Mouse (Mus musculus) liver, embryonic 14.5 days (tissue): ENCODE measurements around the gene Dock11. TPM values are rescaled to one million over a fixed set of nuclear protein-coding genes. Genes with fewer than 3 reads are reported as not detected.

Source experiments
- ATAC-seq: fragments of 200-750 bp; cut with Nextera tagmentation; 2 replicates; pipeline ENCODE4 v1.8.0; 2017; ENCODE audit warnings: moderate number of reproducible peaks, mild to moderate bottlenecking, moderate library complexity; ENCODE audit not compliant: insufficient read depth
- DNase-seq, 3 experiments: peaks; one replicate each; pipeline ENCODE4 v3.0.0-alpha.2; 2012 to 2013; ENCODE audit warnings: low read depth in 3 of 3, low spot score in 3 of 3
- H3K27ac ChIP-seq: fragments of 300-500 bp; sonication (generic); 2 replicates; pipeline ENCODE4 v1.5.1; 2014; ENCODE audit warnings: moderate library complexity, mild to moderate bottlenecking, control low read depth, inconsistent platforms
- H3K27me3 ChIP-seq: fragments of 300-500 bp; sonication (generic); 2 replicates; pipeline ENCODE4 v1.6.1; 2014; ENCODE audit warnings: mild to moderate bottlenecking, low read length, moderate library complexity; ENCODE audit not compliant: control insufficient read depth, insufficient read depth
- H3K36me3 ChIP-seq: fragments of 300-500 bp; sonication (generic); replicated peaks from 2 replicates; pipeline ENCODE4 v1.6.1; 2014; ENCODE audit warnings: low read depth; ENCODE audit not compliant: control insufficient read depth, insufficient read depth
- H3K4me1 ChIP-seq, 2 experiments: fragments of 200-500 bp in 1 of 2; fragments of 300-500 bp in 1 of 2; sonication (generic) in 1 of 2; replicated peaks; 2 replicates each; pipeline ENCODE4 v1.6.1; 2012 to 2014; ENCODE audit warnings: antibody characterized with exemption in 1 of 2, inconsistent platforms in 1 of 2, low read length in 1 of 2; ENCODE audit not compliant: control insufficient read depth in 2 of 2, insufficient read depth in 2 of 2
- H3K4me2 ChIP-seq: fragments of 300-500 bp; sonication (generic); 2 replicates; pipeline ENCODE4 v1.6.1; 2014; ENCODE audit warnings: low read depth, mild to moderate bottlenecking, control low read depth, moderate library complexity
- H3K4me3 ChIP-seq, 2 experiments: fragments of 200-500 bp in 1 of 2; fragments of 300-500 bp in 1 of 2; sonication (generic) in 1 of 2; 2 replicates each; pipeline ENCODE4 v1.5.1; 2012 to 2014; ENCODE audit warnings: low read depth in 2 of 2, low read length in 2 of 2, mild to moderate bottlenecking in 2 of 2, control low read depth in 1 of 2, inconsistent platforms in 1 of 2, moderate library complexity in 1 of 2; ENCODE audit not compliant: insufficient read depth in 1 of 2
- H3K9ac ChIP-seq: fragments of 300-500 bp; sonication (generic); replicated peaks from 2 replicates; pipeline ENCODE4 v1.6.1; 2014; ENCODE audit warnings: mild to moderate bottlenecking, control low read depth, moderate library complexity
- H3K9me3 ChIP-seq: fragments of 300-500 bp; sonication (generic); 2 replicates; pipeline ENCODE4 v1.6.1; 2016; ENCODE audit warnings: low read length, mixed read lengths; ENCODE audit not compliant: control insufficient read depth
- CTCF ChIP-seq: IDR thresholded peaks from 2 replicates; pipeline ENCODE4 v1.5.1; 2016; ENCODE audit warnings: antibody characterized with exemption, low read depth, control low read depth
- EP300 ChIP-seq: IDR thresholded peaks from 2 replicates; pipeline ENCODE4 v1.6.1; 2016; ENCODE audit warnings: antibody characterized with exemption, low read depth
- WGBS: fragments of 180-500 bp; shearing (Covaris S2); extraction: QIAGEN DNeasy Blood & Tissue Kit; methylation state at CpG from one replicate; pipeline ENCODE4 v1.1.7; 2014; ENCODE audit not compliant: insufficient replicate concordance; 5-methylcytosine and 5-hydroxymethylcytosine counted together
- polyA plus RNA-seq, 2 experiments: library from polyadenylated mRNA; depleted of rRNA in 1 of 2; stranded (reverse) in 1 of 2; unstranded in 1 of 2; fragments of >200 nt; fragmentation: Nextera tagmentation in 1 of 2; extraction: Ambion mirVana in 1 of 2; gene quantifications; 2 replicates each; pipeline versions ENCODE4 v1.2.1 to v1.2.3; 2012 to 2014

Gene Dock11
- polyA plus RNA-seq, 2 experiments = 1.9 to 2.1 TPM

DNA sequence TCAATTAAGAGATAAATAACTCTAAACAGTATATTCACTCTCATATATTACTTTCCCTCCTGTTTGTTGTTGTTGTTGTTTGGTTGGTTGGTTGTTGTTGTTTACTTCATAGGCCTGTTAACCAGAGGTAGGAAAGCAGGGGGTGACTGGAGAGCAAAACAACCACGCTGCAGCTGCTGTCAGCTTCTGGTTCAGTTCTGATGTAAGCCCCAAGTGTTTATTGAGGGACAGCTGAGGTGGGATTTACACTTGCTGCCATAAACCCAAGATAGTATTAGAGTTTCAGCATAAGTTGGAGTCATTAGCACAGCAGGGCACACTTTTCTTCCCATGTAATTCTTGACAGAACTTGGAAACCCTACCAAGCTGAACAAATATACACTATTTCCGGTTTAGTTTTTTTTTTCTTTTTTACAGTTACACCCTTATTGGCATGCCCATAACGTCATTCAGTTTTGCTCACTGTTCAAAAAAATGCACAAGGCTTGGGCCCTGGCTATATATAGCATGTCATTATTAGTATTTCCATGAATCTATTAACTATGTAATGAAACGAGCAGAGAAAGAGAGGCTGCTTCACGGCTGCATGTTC is 3.0 kb downstream of the Dock11 start:
- Histone ChIP-seq H3K27ac (no peak overlapping the region), H3K4me3 (no peak overlapping the region), H3K4me1 (no peaks in the 10 kb centered on the region), H3K27me3 (peaks cover 15% of the 10 kb centered on the region), H3K9me3 (no peaks in the 10 kb centered on the region), H3K9ac (no peak overlapping the region), H3K36me3 (no peaks in the 10 kb centered on the region), H3K4me2 (no peak overlapping the region)
- no peak for ATAC-seq
- no peak for DNase-seq
- 48% methylated on average over 5 of the region's 5 CpGs for WGBS
- TF ChIP-seq EP300 (no peak), CTCF (no peak)

DNA sequence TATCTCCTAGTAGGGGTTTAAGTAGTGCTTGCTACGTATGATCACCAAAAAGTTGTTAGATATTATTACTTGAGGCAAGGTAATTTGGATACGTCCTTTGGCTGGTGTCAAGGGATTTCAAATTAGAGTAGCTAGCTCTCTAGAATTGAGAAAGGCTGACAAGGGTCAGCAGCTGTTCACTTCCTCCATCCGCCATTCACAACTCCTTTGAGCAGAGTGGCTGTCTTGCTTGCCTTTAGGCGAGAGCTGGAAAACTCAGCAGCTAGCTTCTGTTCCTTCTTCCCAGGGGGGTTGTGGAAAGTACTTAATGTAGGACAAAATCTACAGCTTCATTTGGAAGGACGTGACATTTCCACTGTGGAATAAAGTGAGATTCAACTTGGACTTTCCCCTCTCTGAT is 3.7 kb downstream of the Dock11 start:
- H3K9ac ChIP-seq = no peak overlapping the region
- H3K9me3 ChIP-seq = no peaks in the 10 kb centered on the region
- WGBS = 51% methylated on average over 5 of the region's 5 CpGs
- TF ChIP-seq EP300 = no peak
- no peak for TF ChIP-seq CTCF
- H3K27ac ChIP-seq = no peak overlapping the region
- H3K27me3 ChIP-seq = peaks cover 15% of the 10 kb centered on the region
- no peak overlapping the region for H3K4me3 ChIP-seq
- ATAC-seq (no peak), DNase-seq (no peak)
- no peak overlapping the region for H3K4me2 ChIP-seq
- H3K36me3 ChIP-seq = no peaks in the 10 kb centered on the region
- 0 out of 4 replicates have a peak, but pooled peaks cover 0 to 2% of the 10 kb centered on the region in 2 experiments for H3K4me1 ChIP-seq

DNA sequence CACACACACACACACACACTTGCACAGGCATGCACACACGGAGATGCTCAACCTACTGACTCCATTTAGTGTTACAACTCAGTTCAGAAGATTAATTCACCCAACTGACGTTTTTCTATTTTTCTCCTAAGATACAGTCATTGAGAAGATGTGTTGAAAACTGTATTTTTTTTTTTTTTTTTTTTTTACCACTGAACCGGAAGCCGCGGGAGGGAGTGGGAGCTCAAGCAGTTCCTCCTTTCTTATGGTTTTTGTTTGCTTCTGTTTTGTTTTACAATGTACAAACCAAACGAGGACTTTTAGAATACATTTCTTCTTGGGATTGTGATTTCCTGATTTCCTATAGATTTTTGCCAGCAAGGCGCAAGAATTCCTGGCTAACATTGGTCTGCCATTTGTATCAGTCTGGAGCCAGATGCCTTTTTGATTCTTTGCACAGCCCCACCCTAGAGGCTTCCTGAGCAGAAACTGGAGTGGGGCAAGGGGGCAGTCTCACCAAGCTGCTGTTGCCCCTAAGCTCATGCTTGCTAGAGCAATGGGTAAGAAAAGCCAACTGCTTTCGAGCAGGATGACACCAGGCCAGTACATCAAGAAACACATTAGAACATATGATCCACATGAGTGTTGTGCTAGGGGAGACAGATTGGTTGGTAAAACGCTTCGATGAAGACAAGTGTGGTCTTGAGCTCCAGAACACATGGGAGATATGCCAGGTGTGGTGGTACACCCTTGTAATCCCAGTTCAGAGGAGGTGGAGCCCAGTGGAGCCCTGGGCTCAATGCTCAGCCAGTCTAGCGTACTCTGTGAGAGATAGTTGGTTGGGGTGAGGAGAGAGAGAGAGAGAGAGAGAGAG is 9.2 kb downstream of the Dock11 start:
- no peak for ATAC-seq
- Histone ChIP-seq H3K9ac (no peak overlapping the region), H3K36me3 (no peaks in the 10 kb centered on the region), H3K9me3 (no peaks in the 10 kb centered on the region), H3K27me3 (no peaks in the 10 kb centered on the region), H3K4me3 (no peak overlapping the region), H3K27ac (no peak overlapping the region), H3K4me2 (no peak overlapping the region), H3K4me1 (peaks cover 0 to 5% of the 10 kb centered on the region in 2 experiments; a peak in 1 of 4 replicates)
- 38% methylated on average over 11 of the region's 11 CpGs for WGBS
- DNase-seq = no peak
- TF ChIP-seq EP300 = no peak
- TF ChIP-seq CTCF = no peak

DNA sequence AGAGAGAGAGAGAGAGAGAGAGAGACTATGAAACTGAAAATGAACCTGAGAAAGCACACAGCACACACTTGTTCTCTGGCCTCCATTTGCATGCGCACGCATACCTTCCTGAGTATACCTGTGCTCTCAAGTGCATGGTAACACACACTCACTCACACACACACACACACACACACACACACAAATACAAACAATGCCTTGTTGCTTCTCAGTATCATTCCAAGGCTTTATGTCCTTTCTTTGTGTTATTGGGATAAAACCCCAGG is 9.8 kb downstream of the Dock11 start:
- ATAC-seq (no peak), DNase-seq (no peak)
- Histone ChIP-seq H3K27me3 (no peaks in the 10 kb centered on the region), H3K9ac (no peak overlapping the region), H3K4me1 (peaks cover 0 to 5% of the 10 kb centered on the region in 2 experiments; a peak in 1 of 4 replicates), H3K9me3 (no peaks in the 10 kb centered on the region), H3K36me3 (no peaks in the 10 kb centered on the region), H3K27ac (no peak overlapping the region), H3K4me2 (no peak overlapping the region), H3K4me3 (no peak overlapping the region)
- TF ChIP-seq EP300 (no peak), CTCF (no peak)
- WGBS = 92% methylated on average over 2 of the region's 2 CpGs

DNA sequence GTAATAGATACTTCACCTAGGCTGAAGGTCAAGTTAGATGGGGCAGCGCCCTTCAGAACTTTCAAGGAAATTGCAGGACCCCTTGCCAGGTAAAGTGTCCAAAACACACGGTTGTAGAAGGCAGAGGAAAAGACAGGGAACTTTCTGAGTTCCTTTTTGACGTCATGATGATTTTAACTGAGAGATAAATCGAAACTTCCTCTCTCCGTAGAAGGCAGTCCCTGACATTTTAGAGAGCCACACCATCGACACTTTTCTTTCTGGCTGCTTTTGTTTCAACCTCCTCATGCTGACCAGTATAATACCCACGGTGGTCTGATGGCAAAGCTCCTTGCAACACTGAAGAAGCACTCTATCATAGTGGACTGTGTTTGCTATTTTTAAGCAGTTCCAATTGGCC is 15.7 kb downstream of the Dock11 start:
- TF ChIP-seq CTCF (no peak), EP300 (no peak)
- 22% methylated on average over 7 of the region's 7 CpGs for WGBS
- Histone ChIP-seq H3K4me1 (no peaks in the 10 kb centered on the region), H3K4me3 (no peak overlapping the region), H3K9ac (no peak overlapping the region), H3K27me3 (no peaks in the 10 kb centered on the region), H3K27ac (no peak overlapping the region), H3K4me2 (0 out of 2 replicates have a peak overlapping the region, but pooled peaks have one; percentile 4), H3K9me3 (no peaks in the 10 kb centered on the region), H3K36me3 (no peaks in the 10 kb centered on the region)
- ATAC-seq = no peak
- DNase-seq = no peak
